Mouse (Mus musculus): Measurements from ENCODE around the gene Plppr3.

Plppr3 gene

DNA sequence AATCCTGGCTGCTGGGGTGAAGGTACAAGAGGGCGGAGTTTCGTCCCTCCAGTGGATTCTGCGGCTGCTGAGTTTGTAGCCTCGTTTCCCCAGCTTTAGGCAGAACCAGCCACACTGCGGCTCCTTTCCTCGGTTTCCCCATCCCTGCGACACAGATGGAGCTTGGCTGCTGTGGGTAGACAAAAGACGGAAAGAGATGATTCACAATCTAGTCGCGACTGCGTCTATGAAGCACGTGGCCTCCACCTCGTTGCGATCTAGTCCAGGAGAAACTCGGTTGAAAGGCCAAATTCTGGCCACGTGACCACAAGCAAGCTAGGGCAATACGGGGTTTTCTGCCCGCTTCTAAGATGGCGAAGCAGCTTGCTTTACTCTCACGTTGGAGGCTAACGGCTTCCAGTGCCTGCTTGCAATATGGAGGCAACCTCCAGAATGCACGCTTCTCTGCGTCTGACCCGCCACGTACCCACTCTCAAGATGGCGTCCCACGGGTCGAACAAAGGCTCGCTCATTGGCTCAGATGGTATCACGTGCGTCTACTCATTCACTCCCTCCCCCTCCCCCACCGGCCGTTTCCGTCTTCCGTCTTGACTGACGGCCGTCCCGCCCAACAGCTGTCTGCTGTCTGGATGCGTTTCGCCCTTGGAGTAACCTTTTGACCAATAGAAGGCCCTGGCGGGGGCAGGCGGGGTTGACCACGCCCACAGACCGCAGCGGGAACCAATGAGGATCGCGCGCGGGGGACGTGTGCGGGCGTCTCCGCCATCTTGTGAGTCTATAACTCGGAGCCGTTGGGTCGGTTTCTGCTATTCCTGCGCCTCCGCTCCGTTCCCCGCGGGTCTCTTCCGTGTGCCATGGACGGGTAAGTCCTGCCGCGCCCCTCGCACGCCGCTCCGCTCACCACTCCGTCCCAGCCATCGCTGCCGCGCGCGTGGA, 20.3 kb downstream of the Plppr3 start, which contains the start of gene Ptbp1:
TSS of gene Ptbp1 (plus strand) at position 568 of the 936 bp plus-strand sequence.
- DNase-seq (ENCODE audit: extremely low spot score, low read depth, low spot score): peak; percentile 98

DNA sequence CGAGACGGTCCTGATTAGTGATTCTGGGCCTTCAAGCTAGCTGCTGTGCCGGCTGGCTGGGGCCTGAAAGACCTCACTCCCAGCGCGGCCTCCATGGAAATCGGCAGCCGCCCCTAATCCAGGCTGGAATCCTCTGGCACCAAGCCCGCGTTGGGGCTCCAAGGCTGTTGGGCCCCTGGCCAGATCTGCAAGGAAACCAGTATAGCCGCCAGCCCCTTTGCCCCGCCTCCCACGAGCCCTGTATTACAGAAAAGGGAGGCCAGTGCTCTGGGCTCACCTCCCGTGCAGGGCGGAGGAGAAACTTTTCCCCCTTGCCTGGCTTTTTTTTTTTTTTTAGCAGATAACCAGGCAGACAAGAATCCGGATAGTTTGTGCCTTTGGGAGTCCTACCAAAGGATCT, 21.0 kb downstream of the Plppr3 start:
- no peak for DNase-seq (ENCODE audit: extremely low spot score, low read depth, low spot score)

DNA sequence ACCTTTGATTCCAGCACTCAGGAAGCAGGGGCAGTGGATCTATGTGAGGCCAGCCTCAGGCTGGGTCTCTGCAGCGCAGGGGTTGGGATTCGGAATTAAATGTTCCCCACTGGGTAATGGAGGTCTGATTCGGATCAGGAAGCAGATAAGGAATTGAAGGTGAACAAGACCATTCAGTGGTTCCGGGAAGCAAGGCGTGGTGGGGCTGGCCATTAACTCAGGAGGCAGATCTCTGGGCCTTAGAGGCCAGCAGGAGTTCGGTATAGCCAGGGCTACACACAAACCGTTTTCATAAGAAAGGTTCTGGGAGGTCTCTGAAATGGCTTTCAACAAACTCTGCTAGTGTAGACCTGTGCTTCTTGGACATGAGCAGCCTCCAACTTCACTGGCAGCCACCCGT, 21.6 kb downstream of the Plppr3 start:
- DNase-seq (ENCODE audit: extremely low spot score, low read depth, low spot score): no peak

DNA sequence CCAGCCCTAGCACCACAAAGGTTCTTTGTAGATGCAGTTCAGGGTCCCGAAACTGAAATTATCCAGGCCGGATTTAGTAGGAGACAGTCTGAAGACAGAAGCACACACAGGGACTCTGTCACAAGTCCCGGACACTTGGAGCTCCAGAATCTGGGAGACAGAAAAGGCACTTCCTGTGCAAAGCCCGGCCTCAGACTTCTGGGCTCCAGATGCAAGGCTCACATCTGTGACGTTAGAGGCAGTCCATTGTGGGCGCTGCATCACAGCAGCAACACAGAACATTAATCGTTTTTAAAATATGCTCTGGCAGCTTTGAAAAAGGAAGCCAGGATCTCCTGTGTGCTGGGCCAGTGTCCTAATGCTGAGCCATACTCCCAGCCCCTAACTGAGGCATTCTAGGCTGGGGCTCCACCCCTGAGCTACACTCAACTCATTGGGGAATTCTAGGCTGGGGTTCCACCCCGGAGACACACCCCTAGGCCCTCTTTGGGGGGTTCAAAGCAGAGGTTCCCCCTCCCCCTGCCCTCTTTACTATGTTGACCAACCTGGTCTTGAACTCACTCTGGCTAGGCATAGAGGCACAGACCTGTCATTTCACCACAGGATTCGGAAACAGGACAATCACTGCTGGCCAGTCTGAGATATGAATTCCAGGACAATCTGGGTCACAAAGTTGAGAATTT, 22.2 kb downstream of the Plppr3 start:
- no peak for DNase-seq (ENCODE audit: extremely low spot score, low read depth, low spot score)

DNA sequence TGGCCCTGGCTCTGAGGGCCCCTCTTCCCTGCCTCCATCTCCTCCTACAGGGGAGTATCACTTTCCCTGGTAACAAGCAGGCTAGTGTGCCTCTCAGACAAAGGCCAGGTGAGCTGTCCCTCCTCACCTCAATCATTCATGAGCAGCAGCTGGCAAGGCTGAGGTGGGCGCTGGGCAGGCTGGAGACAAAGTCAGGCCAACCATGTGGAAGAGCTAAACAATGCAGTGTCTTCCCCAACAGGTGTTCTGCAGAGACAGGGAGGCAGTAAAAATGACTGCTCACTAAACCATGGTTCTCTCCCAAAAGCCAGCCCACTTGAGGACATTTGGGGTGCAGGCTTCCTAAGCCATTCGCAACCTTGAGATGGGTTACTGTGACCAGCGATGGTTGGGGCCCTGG, 22.8 kb downstream of the Plppr3 start:
- DNase-seq (ENCODE audit: extremely low spot score, low read depth, low spot score): no peak

DNA sequence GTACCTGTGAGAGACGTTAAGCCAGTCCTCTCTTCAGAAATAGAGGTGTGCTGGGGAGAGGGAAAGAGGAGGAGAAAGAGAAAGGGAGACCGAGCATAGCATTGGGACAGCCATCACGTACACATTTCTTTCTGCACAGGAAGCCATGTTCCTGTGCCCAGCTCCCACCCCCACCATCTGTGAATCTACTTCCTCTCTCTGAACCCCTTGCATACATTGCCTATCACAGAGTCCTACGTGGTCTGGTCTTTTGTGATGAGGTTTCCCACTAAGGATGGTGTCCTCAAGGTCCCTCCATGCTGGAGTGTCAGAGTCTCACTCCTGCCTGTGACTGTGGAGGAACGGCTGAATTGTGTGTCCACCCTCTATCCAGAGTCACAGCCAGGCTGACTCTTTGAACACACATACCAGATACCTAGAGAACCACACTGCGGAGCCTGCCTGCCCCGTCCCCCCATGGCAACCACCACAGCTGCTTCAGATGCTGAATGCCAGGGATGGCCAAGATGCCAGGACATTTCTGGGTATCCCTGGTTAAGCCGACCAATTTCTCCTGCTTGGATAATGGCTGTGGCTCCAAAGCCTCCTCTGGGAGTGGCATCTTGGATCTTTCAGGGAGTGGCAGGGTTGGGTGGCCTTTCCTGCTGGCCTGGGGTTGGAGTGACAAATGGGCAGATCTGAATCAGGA, 24.3 kb downstream of the Plppr3 start:
- DNase-seq (ENCODE audit: extremely low spot score, low read depth, low spot score): no peak

DNA sequence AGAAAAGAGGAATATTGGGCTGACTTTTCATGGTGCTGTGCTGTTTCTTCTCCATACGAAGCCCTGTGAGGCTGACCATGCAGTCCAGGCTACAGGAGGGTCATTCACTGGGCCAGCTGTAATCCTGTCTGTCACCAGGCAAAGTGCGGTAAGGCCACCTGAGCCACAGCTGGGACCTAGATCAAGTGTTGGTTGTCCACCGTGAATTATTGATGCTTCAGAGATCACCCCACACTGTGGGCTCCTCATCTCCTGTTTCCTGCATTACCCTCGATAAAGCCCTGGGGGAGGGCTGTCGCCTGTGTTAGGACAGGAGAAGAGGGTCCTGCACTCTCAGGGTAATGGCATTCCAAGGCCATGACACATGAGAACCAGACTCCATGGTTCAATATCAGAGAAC, 27.9 kb downstream of the Plppr3 start:
- no peak for DNase-seq (ENCODE audit: extremely low spot score, low read depth, low spot score)

DNA sequence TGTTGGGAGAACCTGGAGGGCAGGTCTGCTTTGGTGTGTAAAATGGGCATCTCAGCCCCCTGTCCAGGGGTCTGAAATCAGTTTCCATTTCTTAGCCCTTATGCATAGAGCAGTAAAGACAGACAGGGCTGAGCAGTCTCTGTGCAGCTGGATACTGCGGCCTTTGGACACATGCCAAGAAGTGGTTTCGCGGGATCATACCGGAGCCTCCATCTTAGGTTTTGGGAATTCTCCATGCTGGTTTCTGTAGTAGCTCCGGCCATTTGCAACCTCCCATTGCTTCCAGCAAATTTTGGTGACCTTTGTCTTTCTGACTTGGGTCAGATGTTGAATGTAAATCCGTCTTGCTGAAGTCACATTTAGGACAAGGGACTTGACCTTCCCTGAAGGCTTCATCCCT, 31.0 kb downstream of the Plppr3 start:
- DNase-seq (ENCODE audit: extremely low spot score, low read depth, low spot score): no peak

DNA sequence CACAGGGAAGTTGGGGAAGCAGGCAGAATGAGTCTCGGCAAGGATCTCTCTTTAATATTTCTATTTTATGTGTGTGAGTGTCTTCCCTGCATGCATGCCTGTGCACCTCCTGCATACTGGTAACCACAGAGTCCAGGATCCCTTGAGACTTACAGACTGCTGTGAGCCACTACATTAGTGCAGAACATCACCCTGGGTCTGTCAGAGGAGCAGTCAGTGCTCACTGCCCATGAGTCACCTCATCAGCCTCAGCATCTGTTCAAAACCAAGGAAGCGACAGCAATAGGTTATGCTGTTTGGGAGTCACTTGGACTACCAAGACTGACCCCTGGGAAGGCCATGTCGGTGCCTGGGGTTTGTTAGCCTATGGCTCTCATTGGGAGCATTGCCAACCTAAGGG, 32.1 kb downstream of the Plppr3 start:
- DNase-seq (ENCODE audit: extremely low spot score, low read depth, low spot score): no peak

DNA sequence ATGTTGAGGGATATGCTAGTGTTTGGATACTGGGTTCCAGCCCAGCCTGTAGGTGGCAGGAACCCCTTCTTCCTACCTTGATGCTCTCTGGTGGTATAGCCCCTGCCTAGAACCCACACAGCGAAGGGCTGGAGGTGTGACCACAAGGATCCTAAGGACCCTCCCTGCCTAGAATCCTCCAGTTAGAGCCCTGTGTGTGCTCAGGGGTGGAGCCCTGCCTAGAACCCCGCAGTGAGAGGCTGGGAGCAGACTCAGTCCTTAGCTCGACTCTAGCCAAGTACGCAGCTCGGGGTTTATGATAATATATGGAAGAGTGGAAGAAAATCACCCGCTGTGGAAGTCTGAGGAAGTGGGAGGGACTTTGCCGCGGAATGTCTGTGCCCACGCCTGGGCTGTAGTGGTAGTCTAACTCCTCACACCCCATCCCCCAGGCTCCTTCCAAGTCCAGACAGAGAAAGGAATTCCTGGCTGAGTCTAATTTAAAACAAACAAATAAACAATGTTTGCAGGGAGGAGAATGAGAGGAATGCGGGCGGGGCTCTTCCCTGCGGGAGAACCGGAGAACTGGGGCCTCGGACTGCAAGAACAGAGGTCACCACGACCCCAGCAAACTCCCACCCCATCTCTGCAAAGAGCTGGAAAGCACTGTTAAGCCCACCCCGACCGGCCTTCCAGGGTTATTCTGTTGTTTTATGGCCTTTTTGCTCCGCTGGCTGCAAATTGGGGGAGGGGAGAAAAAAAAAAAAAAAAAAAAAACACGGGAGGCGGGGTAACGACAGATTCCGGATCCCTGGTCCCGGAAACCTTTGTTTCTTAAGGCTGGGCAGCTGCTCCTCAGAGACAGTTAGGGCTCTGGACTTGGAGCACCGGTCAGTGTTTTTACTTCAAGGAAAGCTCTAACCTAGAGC, 33.5 kb downstream of the Plppr3 start:
- peak; percentile 63 for DNase-seq (ENCODE audit: extremely low spot score, low read depth, low spot score)

DNA sequence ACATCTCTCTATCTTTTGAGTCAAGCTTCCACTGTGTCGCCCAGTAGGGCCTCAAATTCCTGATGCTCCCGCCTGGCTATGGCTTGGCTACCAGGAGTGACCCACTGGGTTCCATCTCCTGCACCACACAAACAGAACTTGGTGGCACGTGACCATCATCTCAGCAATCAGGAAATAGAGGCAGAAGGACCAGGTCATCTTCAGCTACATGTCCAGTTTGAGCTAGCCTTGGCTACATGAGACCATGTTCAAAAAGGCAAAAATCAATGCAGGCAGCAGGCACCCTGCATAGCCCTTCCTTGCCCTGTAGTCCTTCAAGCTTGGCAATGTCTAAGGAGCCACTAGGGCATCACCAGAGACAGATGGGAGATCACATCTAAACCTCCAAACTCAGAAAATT, 34.3 kb downstream of the Plppr3 start:
- no peak for DNase-seq (ENCODE audit: extremely low spot score, low read depth, low spot score)

DNA sequence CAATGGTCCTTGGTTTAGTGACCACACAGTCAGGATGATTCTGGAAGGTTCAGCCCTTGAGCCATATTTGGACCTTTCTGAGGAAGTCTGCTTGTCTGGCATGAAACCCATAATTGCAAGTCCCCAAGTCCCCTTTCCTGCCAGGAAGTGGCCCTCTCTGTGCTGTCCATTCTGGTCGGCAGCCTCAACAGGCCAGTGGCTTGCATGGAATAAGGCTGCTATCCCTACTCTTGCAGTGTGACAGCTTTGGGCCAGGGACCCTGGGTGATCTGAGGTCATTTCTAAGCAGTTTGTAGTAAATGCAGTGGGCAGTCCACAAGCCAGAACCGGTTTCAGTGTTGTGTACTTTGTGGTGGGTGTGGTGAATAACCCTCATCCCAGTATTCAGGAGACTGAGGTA, 36.3 kb downstream of the Plppr3 start:
- DNase-seq (ENCODE audit: extremely low spot score, low read depth, low spot score): no peak

DNA sequence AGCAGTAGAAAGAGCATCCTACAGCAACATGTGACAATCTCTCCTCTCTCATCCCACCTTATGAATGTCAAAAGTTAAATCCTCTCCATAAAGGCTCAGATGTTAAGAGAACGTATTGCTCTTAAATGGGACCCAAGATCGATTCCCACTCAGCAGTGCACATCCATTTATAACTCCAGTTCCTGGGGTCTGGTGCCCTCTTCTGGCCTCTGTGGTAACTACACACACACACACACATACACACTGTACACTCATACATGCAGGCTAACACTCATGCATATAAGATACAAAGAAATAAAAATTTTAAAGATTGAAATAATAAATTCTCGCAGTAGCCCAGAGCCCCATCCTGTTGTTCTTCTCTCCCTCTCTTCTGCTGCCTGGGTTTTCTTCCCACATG, 37.5 kb downstream of the Plppr3 start:
- DNase-seq (ENCODE audit: extremely low spot score, low read depth, low spot score): no peak

DNA sequence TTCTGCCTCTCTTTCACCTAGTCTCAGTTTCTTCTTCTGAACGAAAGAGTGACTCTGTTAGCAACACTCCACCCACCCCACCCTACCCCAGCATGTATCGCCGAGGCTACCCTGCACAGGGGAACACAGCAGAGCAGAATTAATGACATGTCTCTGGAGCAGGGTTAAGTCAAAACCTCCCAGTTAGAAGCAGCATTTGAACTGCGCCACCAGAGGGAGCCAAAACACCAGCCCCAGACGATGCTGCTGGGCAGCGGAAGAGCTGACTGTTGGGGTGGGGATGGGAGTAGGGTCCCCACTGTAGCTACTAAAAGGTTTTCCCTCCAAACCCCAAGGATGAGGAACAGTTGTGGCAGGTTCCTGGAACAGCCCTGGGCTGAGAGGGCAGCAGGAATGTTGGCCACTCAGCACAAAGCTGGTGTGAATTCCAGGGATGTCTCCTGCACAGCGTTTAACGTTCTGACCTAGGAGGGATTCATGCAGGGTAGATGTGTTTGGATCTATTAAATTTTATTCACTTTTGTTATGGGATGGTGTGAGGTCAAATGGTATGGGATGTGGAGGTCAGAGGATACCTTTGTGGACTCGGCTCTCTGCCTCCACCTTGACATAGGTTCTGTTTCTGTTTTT, 39.5 kb downstream of the Plppr3 start:
- DNase-seq (ENCODE audit: extremely low spot score, low read depth, low spot score): no peak

DNA sequence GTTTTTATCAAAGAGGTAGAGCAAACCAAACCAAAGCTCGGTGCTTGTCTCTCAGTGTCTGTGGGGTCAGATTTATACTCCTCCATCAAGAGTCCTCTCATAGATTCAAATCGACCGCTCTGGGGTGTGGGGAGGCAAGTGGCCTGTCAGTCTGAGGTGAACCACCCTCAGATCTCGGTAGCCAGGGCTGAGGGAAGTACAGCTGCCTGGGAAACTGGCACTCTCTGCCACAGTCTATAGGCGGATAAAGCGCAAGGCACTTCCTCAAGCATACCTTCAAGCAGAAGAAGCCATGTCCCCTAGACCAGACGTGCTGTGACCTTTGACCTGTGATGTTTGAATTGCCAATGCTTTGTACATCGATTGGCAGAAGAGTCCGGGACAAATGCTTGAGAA, 41.6 kb downstream of the Plppr3 start:
- DNase-seq (ENCODE audit: extremely low spot score, low read depth, low spot score): no peak

DNA sequence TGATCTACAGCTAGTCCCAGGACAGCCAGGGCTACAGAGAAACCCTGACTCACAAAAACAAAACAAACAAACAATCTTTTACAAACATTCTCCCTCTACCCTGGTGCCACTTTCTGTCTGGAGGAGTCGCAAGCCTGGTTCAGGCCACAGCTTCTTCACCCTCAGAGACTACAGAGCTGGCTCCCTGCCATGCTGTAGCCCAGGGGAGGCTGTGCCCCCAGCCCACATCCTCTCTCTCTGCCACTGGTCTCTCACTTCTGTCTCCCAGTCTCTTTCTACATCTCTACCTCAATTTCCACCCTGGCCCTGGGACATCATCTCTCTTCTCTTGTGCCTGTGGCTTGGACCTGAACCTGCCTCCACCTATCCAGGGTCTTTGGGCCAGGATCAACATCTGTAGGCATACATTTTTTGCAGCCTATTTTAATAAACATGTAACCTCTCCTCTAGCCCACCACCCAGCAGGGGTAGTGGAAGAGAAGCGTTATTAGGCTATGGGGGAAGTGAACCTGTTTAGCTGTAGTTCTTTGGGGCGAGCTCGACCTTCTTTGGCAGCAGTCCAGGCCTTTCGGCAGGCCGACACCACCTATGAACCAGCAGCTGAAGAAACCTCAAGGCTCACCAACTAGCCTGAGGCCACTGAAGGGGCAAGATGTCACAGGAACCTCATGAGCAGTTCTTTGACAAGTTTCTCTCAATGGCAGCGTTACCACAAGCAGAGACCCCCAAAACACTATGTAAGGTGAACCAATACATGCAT, 42.2 kb downstream of the Plppr3 start:
- DNase-seq (ENCODE audit: extremely low spot score, low read depth, low spot score): no peak

DNA sequence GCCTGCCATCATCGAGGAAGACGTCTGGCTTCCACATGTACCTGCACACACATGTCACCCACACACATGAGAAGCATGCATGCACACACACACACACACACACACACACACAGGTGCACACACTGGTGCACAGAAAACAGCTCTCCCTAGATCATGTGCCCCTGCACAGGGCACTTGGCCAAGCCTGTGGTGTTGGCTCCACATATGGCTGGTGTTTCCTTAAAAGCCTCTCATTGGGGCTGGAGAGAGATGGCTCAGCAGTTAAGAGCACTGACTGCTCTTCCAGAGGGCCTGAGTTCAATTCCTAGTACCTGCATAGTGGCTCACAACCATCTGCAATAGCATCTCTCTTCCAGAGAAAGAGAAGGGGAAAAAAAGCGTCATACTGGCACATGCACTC, 42.9 kb downstream of the Plppr3 start:
- no peak for DNase-seq (ENCODE audit: extremely low spot score, low read depth, low spot score)

DNA sequence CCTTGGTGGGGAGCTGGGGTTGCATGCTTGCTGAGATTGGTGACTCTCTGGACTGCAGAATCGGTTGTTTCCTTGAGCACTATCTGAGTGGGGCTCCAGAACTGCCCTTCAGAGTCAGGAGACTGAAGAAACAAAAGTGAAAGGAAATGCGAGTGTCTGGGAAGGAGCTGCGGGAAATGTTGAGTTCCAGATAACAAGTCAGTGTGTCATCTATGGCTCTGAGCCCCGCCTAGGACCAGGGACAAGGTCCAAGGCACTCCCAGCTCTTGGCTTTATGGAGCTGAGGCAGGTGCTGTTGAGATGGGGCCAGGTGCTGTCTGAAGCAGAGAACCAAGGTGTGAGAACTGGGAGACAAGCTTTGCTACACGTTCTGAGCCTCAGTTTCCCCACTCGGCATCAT, 50.0 kb downstream of the Plppr3 start:
- DNase-seq (ENCODE audit: extremely low spot score, low read depth, low spot score): no peak

DNA sequence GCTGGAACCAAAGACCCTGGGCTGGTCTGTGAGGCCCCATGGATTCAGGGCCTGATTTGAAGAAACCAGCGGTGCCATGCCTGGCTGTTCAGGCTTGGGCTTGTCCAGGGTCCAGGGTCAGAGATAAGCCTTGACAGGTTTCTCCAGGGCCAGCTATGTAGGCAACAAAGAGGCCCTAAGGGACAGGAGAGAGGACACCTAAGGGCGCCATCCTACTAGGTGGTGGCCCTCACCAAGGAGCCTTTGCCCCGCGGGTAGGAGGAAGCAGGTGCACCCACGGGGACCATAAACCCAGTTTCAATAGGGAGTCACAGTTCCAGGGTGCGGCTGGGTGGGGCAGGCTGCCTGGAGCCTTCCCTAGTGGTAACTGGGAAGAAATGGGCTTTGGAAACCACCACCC, 51.4 kb downstream of the Plppr3 start:
- no peak for DNase-seq (ENCODE audit: extremely low spot score, low read depth, low spot score)

DNA sequence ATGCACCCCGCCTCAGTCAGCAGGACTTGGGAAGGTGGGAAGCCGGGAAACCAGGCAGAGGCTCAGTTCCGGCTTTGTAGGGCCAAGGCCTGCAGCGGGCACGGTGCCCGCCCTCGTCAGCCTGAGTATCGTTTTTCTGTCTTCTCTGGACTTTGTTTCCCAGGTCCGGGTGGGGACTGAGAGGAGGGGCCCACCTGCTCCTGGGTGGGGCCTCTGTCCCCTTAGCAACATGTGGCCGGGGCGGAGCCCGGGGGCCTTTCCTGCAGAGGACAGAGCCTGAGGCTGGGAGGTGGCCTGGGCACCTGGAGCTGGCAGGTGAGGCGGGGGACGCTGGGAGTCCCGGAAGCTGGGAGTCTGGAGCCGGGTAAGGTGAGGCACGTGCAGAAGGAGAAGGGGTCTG, 52.1 kb downstream of the Plppr3 start:
- DNase-seq (ENCODE audit: extremely low spot score, low read depth, low spot score): no peak
